Mouse (Mus musculus) heart, adult 2 months (tissue): ENCODE results near the gene Ccr1. TPM values are rescaled to one million over a fixed set of nuclear protein-coding genes. Genes with fewer than 3 reads are reported as not detected.

Source experiments
- DNase-seq, 2 experiments: peaks; one replicate each; pipeline ENCODE4 v3.0.0; 2021
- H3K27ac ChIP-seq: fragments of 200-600 bp; 2 replicates; pipeline ENCODE4 v1.8.1; 2022
- H3K27me3 ChIP-seq: fragments of 200-500 bp; 2 replicates; pipeline ENCODE4 v1.6.1; 2012; ENCODE audit warnings: mild to moderate bottlenecking, low read length, inconsistent platforms, mixed read lengths; ENCODE audit not compliant: control insufficient read depth, insufficient read depth
- H3K36me3 ChIP-seq: fragments of 200-500 bp; 2 replicates; pipeline ENCODE4 v1.6.1; 2012; ENCODE audit warnings: low read length, inconsistent platforms; ENCODE audit not compliant: control insufficient read depth, insufficient read depth
- H3K4me1 ChIP-seq: fragments of 200-500 bp; 2 replicates; pipeline ENCODE4 v1.6.1; 2011; ENCODE audit warnings: low read length; ENCODE audit not compliant: control insufficient read depth, insufficient read depth
- H3K4me3 ChIP-seq: fragments of 200-600 bp; 2 replicates; pipeline ENCODE4 v1.8.1; 2022
- H3K79me2 ChIP-seq: fragments of 200-500 bp; replicated peaks from 2 replicates; pipeline ENCODE4 v1.6.1; 2012; ENCODE audit warnings: mild to moderate bottlenecking, inconsistent platforms, low read length, moderate library complexity, mixed read lengths; ENCODE audit not compliant: control insufficient read depth, insufficient read depth
- H3K9ac ChIP-seq: fragments of 200-500 bp; 2 replicates; pipeline ENCODE4 v1.6.1; 2012; ENCODE audit warnings: low read depth, mild to moderate bottlenecking, control low read depth, inconsistent platforms, low read length, mixed read lengths
- CTCF ChIP-seq: fragments of 200-600 bp; IDR thresholded peaks from 2 replicates; pipeline ENCODE4 v1.8.1; 2022; ENCODE audit warnings: antibody characterized with exemption, mild to moderate bottlenecking, moderate library complexity
- EP300 ChIP-seq: fragments of 200-500 bp; IDR thresholded peaks from 2 replicates; pipeline ENCODE4 v1.6.1; 2011; ENCODE audit warnings: low read depth, low read length, control low read depth; ENCODE audit not compliant: insufficient read depth
- POLR2A ChIP-seq: fragments of 200-500 bp; IDR thresholded peaks from 2 replicates; pipeline ENCODE4 v1.6.1; 2011; ENCODE audit warnings: mild to moderate bottlenecking, low read depth, low read length, control low read depth; ENCODE audit not compliant: insufficient read depth
- WGBS: fragments of 180-500 bp; shearing (Covaris S2); methylation state at CpG from one replicate; pipeline ENCODE4 v1.1.7; 2018; 5-methylcytosine and 5-hydroxymethylcytosine counted together
- intact Hi-C: fragments of 180-260 bp; cut with DNase I; formaldehyde crosslinking; loops from one replicate; pipeline ENCODE4 v1.15.1; 2025
- polyA plus RNA-seq: library from polyadenylated mRNA; depleted of rRNA; stranded (reverse); fragments of >200 nt; gene quantifications from 2 replicates; pipeline ENCODE4 v1.2.3, GENCODE M21; 2012
- total RNA-seq, 2 experiments: library from RNA; stranded (reverse); gene quantifications; 2 replicates each; pipeline ENCODE4 v1.2.3; 2021

Gene Ccr1
- total and polyA plus RNA-seq, 3 experiments: 0.48 to 0.96 (median 0.89) TPM

GRCm38 (mm10) chr9:123932911-123933675 is 35.4 kb downstream of the Ccr1 start:
- whole genome bisulfite sequencing: 87% methylated on average over 19 of the region's 19 CpGs
- Histone ChIP-seq H3K79me2 (no peaks in the 10 kb centered on the region), H3K36me3 (no peaks in the 10 kb centered on the region), H3K9ac (no peak overlapping the region), H3K27ac (no peak overlapping the region), H3K4me1 (peaks cover 4% of the 10 kb centered on the region), H3K27me3 (no peaks in the 10 kb centered on the region), H3K4me3 (no peak overlapping the region)
- intact Hi-C loops: no loop called here
- TF ChIP-seq POLR2A (no peak), CTCF (no peak)
- no peak for DNase-seq

GRCm38 (mm10) chr9:123931761-123932700 is 36.5 kb downstream of the Ccr1 start:
- intact Hi-C loops: no loop called here
- H3K27ac ChIP-seq: no peak overlapping the region
- H3K4me1 ChIP-seq: peaks cover 4% of the 10 kb centered on the region
- WGBS: 50% methylated on average over 6 of the region's 6 CpGs
- no peaks in the 10 kb centered on the region for H3K27me3 ChIP-seq
- DNase-seq: peak in 1 of 2 experiments; percentile 41
- no peak overlapping the region for H3K4me3 ChIP-seq
- H3K9ac ChIP-seq: no peak overlapping the region
- no peaks in the 10 kb centered on the region for H3K36me3 ChIP-seq
- H3K79me2 ChIP-seq: no peaks in the 10 kb centered on the region
- no peak for TF ChIP-seq EP300
- no peak for TF ChIP-seq POLR2A
- no peak for TF ChIP-seq CTCF

DNA sequence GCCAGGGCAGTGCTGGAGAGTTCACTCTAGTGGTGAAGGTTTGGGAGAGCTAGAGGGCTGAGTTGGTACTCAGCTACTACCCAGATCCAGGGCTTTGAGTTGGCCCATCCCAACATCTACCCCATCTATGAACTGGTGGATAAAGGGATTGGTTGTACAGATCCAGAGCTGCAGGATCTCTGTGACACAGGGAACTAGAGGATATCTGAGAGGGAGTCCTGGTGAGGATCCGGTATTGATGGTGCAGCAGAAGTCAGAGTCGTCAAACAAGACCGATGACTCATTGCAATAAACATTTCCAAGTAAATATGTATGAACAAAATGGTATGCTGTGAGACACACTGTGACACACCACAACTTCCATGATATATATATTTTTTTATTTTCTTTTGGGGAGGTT is 37.6 kb downstream of the Ccr1 start:
- intact Hi-C loops: no loop called here
- H3K27ac ChIP-seq: no peak overlapping the region
- H3K79me2 ChIP-seq: no peaks in the 10 kb centered on the region
- 92% methylated on average over 3 of the region's 3 CpGs for WGBS
- no peaks in the 10 kb centered on the region for H3K36me3 ChIP-seq
- TF ChIP-seq EP300 (no peak), CTCF (no peak), POLR2A (no peak)
- DNase-seq: no peak
- no peak overlapping the region for H3K9ac ChIP-seq
- no peak overlapping the region for H3K4me3 ChIP-seq
- no peaks in the 10 kb centered on the region for H3K27me3 ChIP-seq
- peaks cover 4% of the 10 kb centered on the region for H3K4me1 ChIP-seq

- H3K4me3 ChIP-seq: no peak overlapping the region
- H3K79me2 ChIP-seq: no peaks in the 10 kb centered on the region
- no peak overlapping the region; the same call in 1 of the 2 replicates for H3K27ac ChIP-seq
- intact Hi-C loops: no loop called here
- H3K27me3 ChIP-seq: no peaks in the 10 kb centered on the region
- H3K36me3 ChIP-seq: no peaks in the 10 kb centered on the region
- no peak overlapping the region for H3K9ac ChIP-seq
- peaks cover 7% of the 10 kb centered on the region for H3K4me1 ChIP-seq
- no peak for DNase-seq
- WGBS: 79% methylated on average over 3 of the region's 3 CpGs
- TF ChIP-seq POLR2A (no peak), CTCF (no peak), EP300 (no peak)
Measured at GRCm38 (mm10) chr9:123930476-123930875, 38.0 kb downstream of the Ccr1 start.

DNA sequence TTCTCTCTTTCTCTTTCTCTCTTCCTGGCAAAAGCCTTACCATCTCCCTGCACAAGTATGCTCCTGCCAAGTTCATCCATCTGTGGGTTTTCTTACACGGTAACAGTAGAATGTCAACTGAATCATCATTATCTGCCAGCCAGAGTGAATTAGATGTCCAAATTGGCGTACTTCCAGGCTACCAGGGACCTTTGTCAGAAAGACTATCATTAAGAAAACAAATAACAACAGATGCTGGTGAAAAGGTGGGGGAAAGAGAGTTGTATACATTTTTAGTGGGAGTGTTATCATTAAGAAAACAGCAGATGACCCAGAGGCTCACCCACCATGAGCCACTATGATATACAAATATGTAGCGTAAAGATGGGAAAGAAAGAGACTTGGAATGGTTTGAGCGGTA is 38.6 kb downstream of the Ccr1 start:
- H3K27ac ChIP-seq: no peak overlapping the region; the same call in none of the 2 replicates
- intact Hi-C loops: no loop called here

DNA sequence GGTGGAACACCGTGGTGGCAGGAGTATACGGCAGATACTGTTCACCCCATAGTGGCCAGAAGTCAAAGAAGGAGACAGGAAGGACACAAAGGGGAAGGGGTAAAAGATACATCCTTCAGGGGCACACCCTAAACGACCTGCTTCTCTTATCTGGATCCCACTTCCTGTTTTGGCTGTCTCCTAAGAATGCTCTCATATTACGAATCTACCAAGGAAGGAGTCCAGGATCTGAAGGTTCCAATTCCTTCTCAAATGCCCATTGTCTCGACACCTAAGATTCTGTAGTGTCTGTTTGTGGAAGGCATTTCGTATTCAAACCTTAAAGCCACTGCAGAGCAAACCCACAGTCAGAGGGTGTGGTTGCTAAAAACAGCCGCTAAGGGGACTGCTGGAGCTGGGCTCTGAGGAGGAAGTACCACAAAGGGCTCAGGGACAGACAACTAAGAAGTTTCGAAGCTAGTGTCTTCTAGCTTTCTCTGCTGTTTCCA is 39.7 kb downstream of the Ccr1 start:
- H3K79me2 ChIP-seq: no peaks in the 10 kb centered on the region
- intact Hi-C loops: no loop called here
- no peaks in the 10 kb centered on the region for H3K27me3 ChIP-seq
- H3K9ac ChIP-seq: no peak overlapping the region
- WGBS: 12% methylated on average over 8 of the region's 8 CpGs
- DNase-seq: peak in 1 of 2 experiments; percentile 71
- peak overlapping the region; percentile 47 for H3K27ac ChIP-seq
- TF ChIP-seq EP300: no peak
- 0 out of 2 replicates have a peak, but pooled peaks have one; percentile 26 for TF ChIP-seq POLR2A
- peak; percentile 63 for TF ChIP-seq CTCF
- H3K4me3 ChIP-seq: peak overlapping the region; percentile 1; the same call in 1 of the 2 replicates
- peaks cover 7% of the 10 kb centered on the region for H3K4me1 ChIP-seq
- no peaks in the 10 kb centered on the region for H3K36me3 ChIP-seq

More for the DNA sequence above, 38.6 kb downstream of the Ccr1 start:
- Histone ChIP-seq H3K36me3 (no peaks in the 10 kb centered on the region), H3K4me3 (no peak overlapping the region), H3K79me2 (no peaks in the 10 kb centered on the region), H3K27me3 (no peaks in the 10 kb centered on the region), H3K4me1 (peaks cover 7% of the 10 kb centered on the region), H3K9ac (no peak overlapping the region)
- DNase-seq: no peak
- no peak for TF ChIP-seq EP300
- no peak for TF ChIP-seq CTCF
- no peak for TF ChIP-seq POLR2A
- WGBS: 66% methylated on average over 4 of the region's 4 CpGs
